Mouse (Mus musculus): ENCODE measurements around the gene Atg4c.

Gene Atg4c

GRCm38 (mm10) chr4:99186412-99187125 lies 7.2 kb upstream of the Atg4c start:
- DNase-seq (ENCODE audit: low spot score in 2 of 2), result no peak

GRCm38 (mm10) chr4:99192640-99193039 lies 1.1 kb upstream of the Atg4c start:
- DNase-seq (ENCODE audit: low spot score in 2 of 2), result no peak

- DNase-seq (ENCODE audit: low spot score in 2 of 2), result no peak
Observed at GRCm38 (mm10) chr4:99193214-99193613, 520 bp upstream of the Atg4c start.

GRCm38 (mm10) chr4:99194826-99195225 lies 1.1 kb downstream of the Atg4c start:
- no peak for DNase-seq (ENCODE audit: low spot score in 2 of 2)

- no peak for DNase-seq (ENCODE audit: low spot score in 2 of 2)
Observed at GRCm38 (mm10) chr4:99198721-99199120, 5.0 kb downstream of the Atg4c start.

GRCm38 (mm10) chr4:99199757-99200251 lies 6.1 kb downstream of the Atg4c start:
- no peak for DNase-seq (ENCODE audit: low spot score in 2 of 2)

- no peak for DNase-seq (ENCODE audit: low spot score in 2 of 2)
Observed at GRCm38 (mm10) chr4:99200383-99201136, 6.8 kb downstream of the Atg4c start.

- no peak for DNase-seq (ENCODE audit: low spot score in 2 of 2)
Observed at GRCm38 (mm10) chr4:99205773-99206172, 12.0 kb downstream of the Atg4c start.

- no peak for DNase-seq (ENCODE audit: low spot score in 2 of 2)
Observed at GRCm38 (mm10) chr4:99206356-99206755, 12.6 kb downstream of the Atg4c start.

- no peak for DNase-seq (ENCODE audit: low spot score in 2 of 2)
Observed at GRCm38 (mm10) chr4:99210087-99210486, 16.4 kb downstream of the Atg4c start.

- DNase-seq (ENCODE audit: low spot score in 2 of 2), result no peak
Observed at GRCm38 (mm10) chr4:99211606-99212005, 17.9 kb downstream of the Atg4c start.

GRCm38 (mm10) chr4:99213123-99213522 lies 19.4 kb downstream of the Atg4c start:
- DNase-seq (ENCODE audit: low spot score in 2 of 2), result no peak

GRCm38 (mm10) chr4:99222221-99222620 lies 28.5 kb downstream of the Atg4c start:
- DNase-seq (ENCODE audit: low spot score in 2 of 2), result peak in 1 of 2 experiments; percentile 14

GRCm38 (mm10) chr4:99224790-99225189 lies 31.1 kb downstream of the Atg4c start:
- peak in 1 of 2 experiments; percentile 1 for DNase-seq (ENCODE audit: low spot score in 2 of 2)

GRCm38 (mm10) chr4:99227226-99227625 lies 33.5 kb downstream of the Atg4c start:
- no peak for DNase-seq (ENCODE audit: low spot score in 2 of 2)

GRCm38 (mm10) chr4:99229371-99229770 lies 35.6 kb downstream of the Atg4c start:
- no peak for DNase-seq (ENCODE audit: low spot score in 2 of 2)

GRCm38 (mm10) chr4:99235203-99235856 lies 41.6 kb downstream of the Atg4c start:
- no peak for DNase-seq (ENCODE audit: low spot score in 2 of 2)

GRCm38 (mm10) chr4:99238305-99238704 lies 44.6 kb downstream of the Atg4c start:
- DNase-seq (ENCODE audit: low spot score in 2 of 2), result no peak

GRCm38 (mm10) chr4:99241674-99242073 lies 47.9 kb downstream of the Atg4c start:
- DNase-seq (ENCODE audit: low spot score in 2 of 2), result no peak

- no peak for DNase-seq (ENCODE audit: low spot score in 2 of 2)
Observed at GRCm38 (mm10) chr4:99249358-99249757, 55.6 kb downstream of the Atg4c start.

- DNase-seq (ENCODE audit: low spot score in 2 of 2), result no peak
Observed at GRCm38 (mm10) chr4:99249826-99250225, 56.1 kb downstream of the Atg4c start.

- no peak for DNase-seq (ENCODE audit: low spot score in 2 of 2)
Observed at GRCm38 (mm10) chr4:99252957-99253356, 59.2 kb downstream of the Atg4c start.

All from right cerebral cortex, postnatal 10 days (tissue).